Mouse (Mus musculus) small intestine, adult 2 months (tissue): ENCODE results near the gene Pnpo.

Experiments used
- CTCF ChIP-seq: fragments of 200-500 bp; IDR thresholded peaks from 2 replicates; pipeline ENCODE4 v1.5.1; 2012; ENCODE audit warnings: low read depth, mild to moderate bottlenecking, control low read depth, inconsistent platforms, low read length, moderate library complexity, mixed read lengths; ENCODE audit not compliant: insufficient replicate concordance, insufficient read length; ENCODE audit errors: extremely low read depth
- POLR2A ChIP-seq: fragments of 200-500 bp; IDR thresholded peaks from 2 replicates; pipeline ENCODE4 v1.6.1; 2012; ENCODE audit warnings: low read depth, mild to moderate bottlenecking, control low read depth, inconsistent platforms, low read length, moderate library complexity

DNA sequence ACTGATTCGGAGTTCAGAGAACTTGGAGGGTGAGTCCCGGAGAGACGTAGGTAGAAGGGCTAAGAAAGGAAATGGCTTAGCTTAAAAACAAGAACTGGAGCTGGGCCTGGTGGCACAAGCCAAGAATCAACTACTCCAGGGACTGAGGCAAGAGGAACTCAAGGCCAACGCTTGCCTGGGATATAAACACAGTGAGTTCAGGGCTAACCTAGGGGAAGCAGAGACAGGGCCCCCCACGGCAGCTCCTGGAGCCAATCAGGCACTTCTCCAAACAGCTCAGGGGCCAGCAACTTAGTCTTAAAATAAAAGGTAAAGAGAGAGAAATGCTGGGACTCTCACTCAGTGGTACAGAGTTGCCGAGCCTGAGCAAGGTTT lies 5.4 kb downstream of the Pnpo start:
- TF ChIP-seq CTCF (no peak), POLR2A (no peak)
